Mouse (Mus musculus): ENCODE measurements around the gene Ehd2.

DNA sequence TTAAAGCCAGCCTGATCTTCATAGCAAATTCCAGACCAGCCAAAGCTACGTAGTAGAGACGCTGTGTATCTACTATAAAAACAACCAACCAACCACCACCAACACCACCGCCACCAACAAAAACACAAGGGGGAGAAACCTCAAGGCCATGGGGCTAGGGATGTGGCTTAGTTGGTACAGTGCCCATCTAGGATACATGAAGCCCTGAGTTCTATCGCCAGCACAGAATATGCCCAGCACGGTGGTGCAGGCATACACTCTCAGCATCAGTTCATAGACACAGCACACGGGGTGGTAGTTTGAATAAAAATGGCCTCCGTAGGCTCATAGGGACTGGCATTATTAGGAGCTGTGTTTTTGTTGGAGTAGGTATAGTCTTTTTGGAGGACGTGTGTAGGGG, 955 bp upstream of the Ehd2 start:
- no peak for TF ChIP-seq EP300 (IDR thresholded peaks at IDR 0.05; ENCODE audit: low read depth)
- TF ChIP-seq CTCF (IDR thresholded peaks at IDR 0.05; ENCODE audit: low read depth), result no peak
